Mouse (Mus musculus) embryo, embryonic 11 days (tissue): Measurements from ENCODE around the gene Zfhx3.

Experiments used
- DNase-seq: peaks from one replicate; pipeline ENCODE4 v3.0.0-alpha.2; 2015

The Zfhx3 gene

DNA sequence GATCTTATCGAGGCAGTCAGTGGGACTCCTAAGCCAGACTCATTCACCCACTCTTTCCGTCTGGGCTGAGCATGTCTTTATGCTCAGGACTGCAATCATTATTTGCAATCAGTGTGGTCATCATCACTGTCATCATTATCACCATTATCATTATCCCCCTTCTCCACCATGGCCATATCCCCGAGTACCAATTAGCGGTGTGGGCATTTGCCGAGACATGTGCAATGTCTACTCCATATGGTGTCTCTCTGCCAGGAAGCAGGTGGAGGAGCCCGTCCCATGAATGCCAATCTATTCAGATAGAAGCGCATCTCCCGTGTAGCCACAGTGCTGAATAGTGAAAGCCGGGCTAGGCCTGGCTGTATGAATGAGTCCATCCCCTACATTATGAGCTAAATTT lies 747.2 kb downstream of the Zfhx3 start:
- no peak for DNase-seq

DNA sequence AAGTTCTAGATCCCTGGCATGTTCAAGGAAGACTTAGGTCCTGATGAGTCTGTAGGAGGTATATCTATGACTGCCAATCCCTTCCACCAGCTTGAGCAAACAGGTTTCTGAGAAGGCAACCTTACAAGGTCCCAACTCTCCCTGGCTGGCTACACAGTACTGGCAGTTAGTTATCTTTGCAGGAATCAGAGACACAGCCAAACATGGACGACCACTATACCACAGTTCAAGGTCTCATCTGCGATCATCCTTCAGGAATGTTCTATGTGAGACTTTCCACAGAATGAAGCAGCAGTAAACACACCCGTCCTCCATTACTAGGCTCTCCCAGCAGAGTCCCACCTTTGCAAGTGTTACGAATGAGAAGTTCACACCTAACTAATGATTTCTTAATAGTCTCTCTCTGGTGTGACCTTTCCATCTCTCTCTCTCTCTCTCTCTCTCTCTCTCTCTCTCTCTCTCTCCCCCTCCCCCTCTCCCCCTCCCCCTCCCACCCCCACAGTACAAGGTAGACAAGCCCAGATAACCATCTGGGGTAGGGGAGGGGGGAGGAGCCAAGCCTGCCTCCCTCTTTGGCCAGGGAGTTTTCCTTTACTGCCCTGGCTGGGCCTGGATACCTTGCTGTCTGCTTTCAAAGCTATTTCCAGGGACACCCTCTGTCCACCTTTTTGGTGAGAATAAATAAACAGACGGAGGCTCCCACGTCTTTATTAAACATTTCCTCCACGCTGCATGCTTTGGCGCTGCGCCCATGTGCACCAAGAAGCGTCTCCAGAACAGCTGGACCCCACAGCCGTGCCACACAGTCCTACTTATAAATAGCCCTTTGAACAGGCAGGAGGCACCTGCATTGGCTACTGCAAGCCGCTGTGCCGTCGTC lies 748.4 kb downstream of the Zfhx3 start:
- DNase-seq = peak; percentile 57

DNA sequence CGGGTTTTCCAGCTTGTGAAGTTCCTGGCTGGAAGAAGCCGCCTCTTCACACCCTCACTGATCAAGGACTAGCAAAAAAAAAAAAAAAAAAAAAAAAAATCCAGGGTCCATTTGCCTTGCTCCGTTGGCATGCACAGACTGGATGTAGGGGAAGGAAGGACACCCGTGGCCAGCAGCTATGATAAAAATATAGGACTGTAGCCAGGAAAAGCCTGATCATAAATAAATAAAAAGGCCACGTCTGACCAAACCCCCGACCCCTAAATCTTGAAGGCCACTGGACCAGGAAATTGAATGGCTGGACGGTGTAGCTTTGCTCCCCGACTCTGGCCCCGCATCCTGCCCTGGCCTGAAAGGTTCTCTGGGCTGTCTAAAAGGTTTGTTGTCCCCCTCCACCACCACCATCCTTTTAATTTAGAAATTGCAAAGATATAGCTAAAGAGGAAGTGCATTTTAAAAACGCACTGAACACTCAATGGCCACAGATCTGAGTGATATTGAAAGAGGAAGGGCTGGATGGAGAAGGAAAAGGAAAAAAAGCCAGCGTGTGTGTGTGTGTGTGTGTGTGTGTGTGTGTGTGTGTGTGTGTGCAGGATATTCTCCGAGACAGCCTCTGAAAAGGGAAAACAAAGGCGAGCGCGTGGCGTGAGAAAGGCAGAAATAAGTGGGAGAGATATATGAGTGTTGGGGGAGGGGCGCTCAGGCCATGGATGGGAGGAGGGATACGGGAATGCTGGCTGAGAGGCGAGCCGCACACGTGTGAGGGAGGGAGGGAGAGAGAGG lies 749.2 kb downstream of the Zfhx3 start:
- peak; percentile 86 for DNase-seq

DNA sequence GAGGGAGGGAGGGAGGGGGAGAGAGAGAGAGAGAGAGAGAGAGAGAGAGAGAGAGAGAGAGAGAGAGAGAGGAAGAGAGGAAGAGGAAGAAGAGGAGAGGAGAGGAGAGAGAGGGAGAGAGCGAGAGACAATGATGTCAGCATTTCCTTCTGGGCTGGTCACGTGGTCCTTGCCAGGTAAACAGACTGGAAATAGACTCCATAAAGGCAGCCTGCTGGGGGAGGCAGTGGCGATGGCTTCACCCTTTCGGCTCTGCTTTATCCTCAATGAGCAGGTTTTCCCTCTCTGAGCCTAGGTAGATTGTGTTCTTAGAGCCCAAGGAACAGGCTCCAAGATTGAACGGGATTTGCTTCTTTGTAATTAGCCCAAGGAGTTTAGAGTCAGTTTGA lies 749.8 kb downstream of the Zfhx3 start:
- DNase-seq = peak; percentile 71

DNA sequence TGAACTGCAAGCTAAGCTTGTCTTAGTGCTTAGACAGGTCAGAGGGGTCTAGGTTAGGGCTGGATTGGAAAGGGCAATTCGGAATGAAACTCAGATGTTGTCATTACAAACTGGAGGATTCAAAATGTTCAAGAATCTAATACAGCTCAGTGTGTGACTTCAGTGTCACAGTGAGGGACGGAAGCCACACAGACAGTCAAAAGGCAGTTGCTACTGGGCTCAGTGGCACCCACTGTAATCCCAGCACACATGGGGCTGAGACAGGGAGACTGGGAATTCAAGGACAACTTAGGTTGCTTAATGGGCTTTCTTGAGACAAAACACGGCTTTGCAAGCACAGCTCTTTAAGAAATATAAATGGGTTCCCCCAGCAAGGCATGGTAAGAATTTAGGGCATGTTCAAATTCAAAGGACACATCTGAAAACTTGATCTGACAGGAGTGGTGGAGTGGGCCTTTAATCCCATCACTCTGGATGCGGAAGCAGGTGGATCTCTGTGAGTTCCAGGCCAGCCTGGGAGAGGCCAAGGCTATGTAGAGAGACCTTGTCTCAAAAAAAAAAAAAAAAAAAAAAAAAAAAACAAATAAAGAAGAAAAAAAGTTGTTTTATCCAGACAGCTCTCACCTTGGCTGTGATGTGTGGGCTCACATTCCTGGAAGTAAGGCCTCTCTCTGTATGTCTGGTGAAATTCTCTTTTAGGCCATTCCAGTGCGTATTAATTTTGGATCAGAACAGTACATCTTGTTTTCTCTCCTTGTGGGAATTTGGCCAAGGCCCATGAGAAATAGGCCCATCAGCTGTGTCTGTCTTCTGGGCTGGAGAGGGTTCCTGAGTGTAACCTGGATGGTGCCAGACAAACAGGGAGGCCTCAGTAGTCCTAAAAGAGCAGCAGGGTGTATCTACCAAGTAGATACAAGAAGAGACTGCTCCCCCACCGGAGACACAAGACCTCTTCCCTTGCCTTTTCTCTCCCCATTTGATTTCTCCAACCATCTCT lies 750.5 kb downstream of the Zfhx3 start:
- no peak for DNase-seq

DNA sequence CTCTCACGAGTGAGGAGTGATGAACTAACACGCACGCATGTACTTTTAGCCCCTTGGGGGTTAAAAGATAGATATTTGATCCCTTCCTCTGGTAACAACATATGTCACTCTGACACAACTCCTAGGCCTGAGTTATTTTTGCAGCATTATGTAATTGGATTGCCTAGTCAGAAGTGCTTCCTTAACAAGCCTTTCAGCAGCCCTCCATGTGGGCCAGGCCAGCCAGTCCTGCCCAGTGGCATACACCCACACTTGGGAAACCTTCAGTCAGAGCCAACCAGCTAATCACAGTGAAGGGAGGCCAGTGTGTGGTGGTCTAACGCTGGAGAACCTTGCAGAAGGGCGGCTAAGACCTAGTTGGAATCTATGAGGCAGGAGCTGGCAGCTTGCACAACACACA lies 751.4 kb downstream of the Zfhx3 start:
- DNase-seq = no peak

DNA sequence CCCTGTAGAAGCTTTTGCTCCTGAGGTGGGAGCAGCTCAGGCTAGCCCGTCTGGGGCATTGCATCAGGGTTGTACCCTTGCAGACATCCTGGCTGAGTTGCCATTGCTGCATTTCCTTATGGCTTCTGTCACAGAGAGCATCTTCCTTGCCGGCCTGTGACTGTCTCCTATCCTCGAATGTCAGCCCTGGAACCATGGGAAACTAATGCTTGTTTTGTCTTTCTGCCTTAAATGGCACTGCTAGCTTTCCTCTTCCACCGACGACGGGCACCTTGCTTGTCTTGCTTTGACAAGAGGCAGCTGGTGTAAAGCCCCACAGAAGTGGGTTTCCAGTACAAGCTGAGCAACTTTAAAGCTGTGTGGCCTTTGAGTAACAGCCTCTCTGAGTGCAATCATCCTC lies 752.1 kb downstream of the Zfhx3 start:
- DNase-seq = no peak

DNA sequence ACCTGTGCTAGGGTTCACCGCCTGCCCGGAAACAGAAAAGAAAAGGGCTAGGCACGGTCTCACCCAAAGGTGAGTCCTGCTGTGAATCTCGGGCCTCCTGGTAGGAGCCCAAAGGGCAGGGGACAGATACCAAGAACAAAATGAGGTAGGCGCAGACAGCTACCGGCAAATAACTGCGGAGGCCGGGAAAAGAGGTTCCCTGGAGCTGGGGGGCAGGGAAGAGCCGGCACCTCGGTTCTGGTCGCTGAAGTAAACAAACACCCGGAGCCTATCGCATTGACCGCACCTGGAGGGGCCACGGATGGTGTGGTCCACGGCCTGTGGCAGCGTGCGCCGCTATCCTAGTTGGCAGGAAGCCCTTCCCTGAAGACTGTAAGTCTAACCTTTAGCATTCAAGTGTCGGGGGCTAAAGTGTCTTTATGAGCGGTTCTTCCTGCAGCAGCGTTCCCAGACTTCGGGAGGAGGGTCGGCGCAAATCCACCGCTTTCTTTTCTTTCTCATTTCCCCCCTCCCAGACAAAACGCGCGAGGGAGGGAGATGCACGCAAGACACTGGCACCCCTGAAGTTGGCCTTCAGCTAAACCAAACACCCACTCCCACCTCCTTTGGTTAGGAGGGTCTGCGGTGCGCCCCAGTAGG lies 752.9 kb downstream of the Zfhx3 start:
- no peak for DNase-seq

DNA sequence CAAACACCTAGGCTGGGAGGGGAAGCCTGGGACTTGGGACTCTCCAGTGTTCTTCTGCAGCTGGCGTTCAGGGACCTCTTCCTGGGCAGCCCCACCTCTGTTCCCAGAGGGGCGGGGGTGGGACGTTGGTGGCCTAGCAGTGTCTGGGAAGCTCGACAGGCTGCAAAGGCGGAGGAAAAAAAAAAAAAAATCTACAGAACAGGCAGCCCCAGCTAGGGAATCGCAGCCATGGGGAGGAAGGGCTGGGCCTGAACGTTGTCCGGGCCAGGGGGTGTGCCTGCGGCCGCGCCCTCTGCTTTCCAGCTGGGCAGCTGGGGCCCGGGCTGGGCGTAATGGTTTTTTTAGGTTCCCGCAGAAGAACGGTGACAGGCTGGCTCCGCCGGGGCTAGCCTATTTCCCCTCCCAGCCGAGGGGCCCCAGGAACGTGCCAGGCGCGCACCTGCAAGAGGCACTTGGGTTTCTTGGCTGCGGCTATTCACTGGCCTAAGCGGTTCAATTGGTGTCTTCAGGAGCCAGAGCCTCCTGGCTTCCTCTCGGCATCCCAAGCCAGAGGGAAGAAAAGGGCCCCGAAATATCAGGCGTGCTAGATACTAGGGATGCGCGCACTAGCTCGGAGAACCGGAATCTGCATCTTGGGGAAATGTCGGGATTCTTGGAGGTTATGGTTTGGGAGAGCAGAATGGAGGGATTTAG lies 753.6 kb downstream of the Zfhx3 start:
- DNase-seq = no peak

DNA sequence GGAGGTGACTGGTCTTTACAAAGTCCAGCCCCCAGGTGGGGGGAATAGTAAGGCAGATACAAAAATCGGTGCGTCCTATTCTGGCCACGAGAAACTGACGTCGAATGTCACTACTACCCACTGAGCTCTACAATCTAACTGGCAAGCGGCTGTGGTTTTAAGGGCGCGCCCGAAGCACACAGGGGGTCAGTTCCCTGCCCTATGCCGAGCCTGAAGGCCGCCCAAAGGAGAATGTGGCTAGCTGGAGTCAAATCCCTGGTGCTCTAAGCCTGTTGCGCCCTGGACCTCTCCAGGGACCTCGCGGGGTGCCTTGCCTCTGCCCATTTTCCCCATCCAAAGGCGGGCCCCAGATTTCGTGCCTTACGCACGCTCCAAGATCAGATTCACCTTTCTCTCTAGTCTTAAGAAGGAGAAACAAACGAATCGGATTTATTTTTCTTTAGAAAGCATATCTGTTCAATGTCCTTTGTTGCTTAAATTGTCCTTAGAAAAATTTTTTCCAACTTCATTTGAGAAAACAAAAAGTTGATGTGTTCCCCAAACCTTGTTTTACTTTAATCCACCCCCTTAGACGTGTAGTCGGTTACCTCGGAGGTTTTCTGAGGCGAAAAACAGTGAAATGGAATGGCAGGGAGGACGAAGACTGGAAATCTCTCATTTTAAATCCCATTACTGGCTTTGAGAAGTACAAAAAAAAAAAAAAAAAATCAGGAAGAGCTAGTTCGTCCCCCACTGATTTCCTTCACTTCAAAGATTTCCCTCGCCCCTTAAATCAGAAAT lies 754.4 kb downstream of the Zfhx3 start:
- no peak for DNase-seq

DNA sequence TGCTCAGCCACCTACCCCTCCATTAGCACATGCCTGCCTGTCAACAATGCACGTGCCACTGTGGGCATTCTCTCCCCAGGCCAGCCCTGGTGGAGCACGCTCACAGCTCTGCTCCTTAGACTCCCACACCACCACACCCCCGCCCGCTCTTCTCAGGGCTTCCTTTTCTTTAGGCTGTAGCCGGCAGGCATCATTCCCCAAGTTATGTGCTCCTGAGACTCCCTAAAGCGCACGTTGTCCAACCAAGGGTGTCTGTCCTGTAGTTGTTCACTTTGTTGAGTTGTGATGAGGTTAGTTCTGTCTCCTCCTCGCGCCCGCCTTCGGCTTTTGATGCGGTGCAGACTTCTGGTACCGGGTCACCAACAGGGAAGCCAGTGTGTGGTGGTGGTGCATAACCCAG lies 755.1 kb downstream of the Zfhx3 start:
- DNase-seq = peak; percentile 73

DNA sequence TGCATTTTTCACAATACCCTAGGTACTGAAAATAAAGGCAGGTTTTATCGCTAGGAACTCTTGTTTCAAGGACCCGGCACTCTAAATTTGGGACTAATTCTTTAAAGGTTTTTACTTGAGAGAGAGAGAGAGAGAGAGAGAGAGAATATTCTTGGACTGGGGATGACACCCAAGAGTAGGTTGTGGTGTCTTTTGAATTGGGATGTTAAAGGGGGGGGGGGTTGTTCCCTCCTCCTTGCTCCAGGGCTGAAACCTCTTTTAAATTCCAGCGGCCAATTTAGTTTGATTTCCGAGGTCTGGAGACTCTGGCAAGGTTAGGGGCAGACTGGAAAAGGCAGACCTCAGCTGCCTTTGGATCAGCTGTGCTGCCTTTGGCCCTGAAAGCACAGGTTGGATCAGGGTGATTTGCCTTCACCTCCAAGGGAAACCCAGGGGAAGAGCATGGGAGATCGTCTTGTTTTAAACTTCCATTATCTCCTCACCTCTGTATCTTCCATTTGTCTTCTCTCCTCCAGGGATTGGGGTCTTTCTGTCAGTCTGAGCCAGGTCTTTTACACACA lies 755.7 kb downstream of the Zfhx3 start:
- DNase-seq = no peak

DNA sequence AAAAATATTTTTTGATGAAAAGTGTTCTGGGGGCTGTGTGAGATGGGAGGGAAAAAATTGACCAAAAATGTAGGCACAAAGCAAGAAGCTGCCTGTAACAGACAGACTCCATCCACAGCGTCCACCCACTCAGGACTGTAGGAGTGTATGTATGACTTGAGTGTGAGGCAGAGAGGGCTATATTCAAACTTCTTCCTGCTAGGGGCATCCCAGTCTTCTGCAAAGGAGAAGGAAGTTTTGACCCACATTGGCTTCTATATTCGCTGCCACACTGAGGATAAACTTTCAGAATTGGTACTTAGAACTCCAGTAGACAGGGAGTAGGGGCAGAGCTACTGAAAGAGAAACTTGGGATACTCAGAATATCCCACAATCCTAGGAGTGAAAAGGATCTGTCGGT lies 756.6 kb downstream of the Zfhx3 start:
- peak; percentile 9 for DNase-seq

DNA sequence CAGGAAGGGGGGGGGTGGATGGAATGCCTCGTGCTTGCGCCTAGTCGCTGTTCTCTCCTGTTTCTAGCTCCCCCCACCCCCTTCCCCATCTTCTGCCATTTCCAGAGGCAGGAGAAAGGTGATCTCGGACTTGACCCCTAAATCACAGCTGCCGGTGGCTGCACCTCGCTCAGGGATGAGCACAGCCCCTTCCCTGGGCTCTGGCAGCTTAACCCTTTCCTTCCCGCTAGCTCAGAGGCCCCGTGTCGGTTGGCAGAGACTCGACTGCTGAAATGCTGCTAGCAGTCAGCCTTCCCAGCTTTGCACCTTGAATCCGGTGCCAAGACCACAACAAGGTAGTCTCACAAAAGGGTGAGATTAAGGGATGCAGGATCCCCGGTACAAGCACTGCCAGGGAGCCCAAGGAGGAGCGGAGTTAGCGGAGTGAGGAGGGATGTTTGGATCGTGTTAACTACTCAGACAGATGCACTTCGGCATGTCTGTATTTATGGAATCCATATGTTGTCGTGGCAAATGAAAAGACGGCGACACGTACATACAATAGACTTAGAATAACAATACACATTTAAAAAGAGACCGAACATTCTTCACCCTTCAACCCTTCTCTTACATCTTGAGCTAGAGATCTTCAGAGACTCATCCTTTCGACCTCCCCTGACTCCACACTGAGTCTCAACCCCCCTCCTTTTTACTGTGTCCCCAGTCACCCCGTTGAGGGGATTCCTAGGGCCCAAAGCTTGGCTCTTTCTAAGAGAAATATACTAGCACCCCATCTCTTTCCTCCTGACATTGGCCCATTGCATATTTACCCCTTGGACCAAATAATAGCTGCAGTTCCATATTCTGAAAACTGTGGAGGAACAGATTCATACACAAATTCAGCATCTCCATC lies 757.3 kb downstream of the Zfhx3 start:
- peak; percentile 83 for DNase-seq

DNA sequence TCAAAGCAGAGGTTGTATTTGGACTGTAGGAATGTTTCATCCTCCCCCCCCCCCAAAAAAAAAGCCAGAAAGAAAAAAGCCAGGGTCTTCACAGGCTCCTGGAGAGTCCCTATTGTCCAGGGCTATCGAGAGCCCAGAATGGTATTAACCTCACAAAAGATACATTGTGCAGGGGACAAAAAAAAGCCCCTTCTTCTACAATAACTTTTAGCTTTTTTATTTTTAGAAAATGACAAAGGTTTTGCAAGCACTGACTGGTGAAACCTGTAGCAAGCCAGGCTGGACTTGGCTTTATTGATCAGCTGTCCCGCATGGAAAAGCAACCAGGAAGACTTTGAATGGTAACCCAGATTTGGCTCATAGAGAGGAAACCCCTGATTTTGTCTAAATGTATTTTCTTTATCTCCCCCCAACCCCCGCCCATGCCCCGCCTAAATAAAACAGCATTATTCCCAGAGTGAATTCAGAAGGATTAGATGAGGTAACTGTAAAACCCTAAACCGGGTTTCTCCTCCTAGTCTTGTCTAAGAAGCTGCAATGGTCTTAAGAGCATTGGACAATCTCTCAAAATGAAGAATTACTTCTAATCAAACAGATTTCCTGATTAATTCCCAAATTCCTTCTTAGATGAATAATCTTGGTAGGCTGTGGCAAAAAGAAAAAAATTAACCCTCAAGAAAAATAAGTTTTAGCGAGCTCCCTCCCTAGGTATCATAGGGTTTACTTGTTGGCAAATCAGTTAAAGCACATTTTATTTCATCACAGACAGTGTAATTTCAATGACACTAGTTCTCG lies 759.1 kb downstream of the Zfhx3 start:
- no peak for DNase-seq

DNA sequence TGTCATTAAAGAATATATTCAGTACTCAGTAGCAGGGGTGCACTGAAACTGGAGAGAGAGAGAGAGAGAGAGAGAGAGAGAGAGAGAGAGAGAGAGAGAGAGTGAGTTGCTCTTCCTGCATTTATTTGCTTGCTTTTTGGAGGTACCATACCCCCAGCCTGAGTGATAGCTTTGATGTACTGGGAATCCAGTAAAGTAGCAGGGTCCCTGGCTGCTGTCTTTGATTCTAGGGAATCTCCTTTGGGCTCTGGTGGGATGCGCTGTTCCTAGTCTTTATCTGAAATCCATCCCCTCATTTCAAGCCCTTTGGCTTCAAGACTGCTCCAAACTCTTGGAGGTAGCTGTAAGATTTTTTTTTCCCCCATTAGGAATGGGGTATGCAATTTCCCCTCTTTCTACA lies 759.8 kb downstream of the Zfhx3 start:
- no peak for DNase-seq

DNA sequence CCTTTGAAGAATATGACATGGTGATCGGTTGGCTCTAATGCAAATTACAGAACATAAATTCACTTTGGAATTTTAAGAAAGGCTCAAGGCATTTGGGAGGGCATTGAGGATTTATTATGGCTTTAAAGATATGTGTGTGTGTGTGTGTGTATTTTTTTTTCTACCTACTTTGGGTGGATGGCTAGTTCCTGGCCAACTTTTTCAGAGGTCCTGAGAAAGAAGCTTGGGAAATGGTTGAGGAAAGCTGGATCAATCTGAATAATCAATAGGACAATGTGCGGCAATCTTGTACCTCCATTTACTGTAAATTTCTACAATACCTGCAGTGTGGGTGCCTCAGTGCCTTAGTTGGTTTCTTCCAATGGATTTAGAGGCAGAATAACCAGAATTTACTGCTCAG lies 763.3 kb downstream of the Zfhx3 start:
- peak; percentile 12 for DNase-seq

DNA sequence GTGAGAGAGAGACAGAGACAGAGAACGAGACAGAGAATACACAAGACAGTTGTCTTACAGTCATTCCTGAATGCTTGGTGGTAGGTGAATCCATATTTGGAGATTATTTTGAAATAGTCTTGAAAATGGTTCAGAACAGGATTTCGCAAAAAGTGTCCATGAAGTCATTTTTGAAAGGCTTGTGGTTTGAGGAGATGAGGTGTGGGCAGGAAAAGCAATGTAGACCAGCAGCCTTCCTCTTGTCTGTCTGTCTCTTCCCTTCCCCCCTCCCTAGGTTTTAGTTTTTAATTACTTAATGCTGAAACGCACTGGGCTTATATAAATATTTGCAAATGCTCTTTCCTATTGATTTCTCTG lies 764.0 kb downstream of the Zfhx3 start:
- DNase-seq = peak; percentile 11
